Mouse (Mus musculus) gastrocnemius, postnatal 25 days (tissue): ENCODE results near the gene Ppp1r13b. TPM values are rescaled to one million over a fixed set of nuclear protein-coding genes. Genes with fewer than 3 reads are reported as not detected.
"Not testable (repeated sequence)": the region's sequence is repeated elsewhere in the genome, so short reads cannot be mapped to it uniquely, and the experiment has no call there.

Experiments
- DNase-seq: peaks from one replicate; pipeline ENCODE4 v3.0.0; 2022
- long read RNA-seq, 2 experiments: library from polyadenylated mRNA; stranded (forward); transcript quantifications; one replicate each; pipeline ENCODE4 v2.0.0; 2021
- total RNA-seq, 2 experiments: library from RNA; stranded (reverse); gene quantifications; 1 replicate in 1 of 2; 2 replicates in 1 of 2; pipeline ENCODE4 v1.2.3; 2021

Ppp1r13b gene
- total RNA-seq, result 1 to 10 TPM; 5.3 to 6.1 TPM
- long read RNA-seq, experiment 1, partial matches to known transcripts, result 3 of 36 reads
- long read RNA-seq, experiment 1, other reads (novel, unspliced or antisense), result 33 of 36 reads
- long read RNA-seq, experiment 2, full-length matches to known transcripts, result 2 of 28 reads
- long read RNA-seq, experiment 2, partial matches to known transcripts, result 4 of 28 reads
- long read RNA-seq, experiment 2, other reads (novel, unspliced or antisense), result 22 of 28 reads

- peak; percentile 91 for DNase-seq
These were observed at the start of gene Ppp1r13b for GRCm38 (mm10) chr12:111907970-111908681. Gene Ppp1r13b (minus strand): TSS chr12:111908110.

- no peak for DNase-seq
These were observed 48.3 kb upstream of the Ppp1r13b start for GRCm38 (mm10) chr12:111956173-111956572.

- no peak for DNase-seq
These were observed 43.8 kb upstream of the Ppp1r13b start for GRCm38 (mm10) chr12:111951701-111952100.

GRCm38 (mm10) chr12:111950486-111950885 lies 42.6 kb upstream of the Ppp1r13b start:
- no peak for DNase-seq

GRCm38 (mm10) chr12:111946716-111947115 lies 38.8 kb upstream of the Ppp1r13b start:
- DNase-seq, result peak; percentile 59

GRCm38 (mm10) chr12:111945765-111946655 lies 38.1 kb upstream of the Ppp1r13b start:
- not testable (repeated sequence) for DNase-seq

GRCm38 (mm10) chr12:111945115-111945514 lies 37.2 kb upstream of the Ppp1r13b start:
- peak; percentile 41 for DNase-seq

- not testable (repeated sequence) for DNase-seq
These were observed 36.4 kb upstream of the Ppp1r13b start for GRCm38 (mm10) chr12:111944065-111944987.

GRCm38 (mm10) chr12:111943421-111944064 lies 35.6 kb upstream of the Ppp1r13b start:
- no peak for DNase-seq

- DNase-seq, result no peak
These were observed 30.8 kb upstream of the Ppp1r13b start for GRCm38 (mm10) chr12:111938623-111939177.

- DNase-seq, result no peak
These were observed 29.0 kb upstream of the Ppp1r13b start for GRCm38 (mm10) chr12:111936706-111937550.

GRCm38 (mm10) chr12:111933971-111934370 lies 26.1 kb upstream of the Ppp1r13b start:
- no peak for DNase-seq

GRCm38 (mm10) chr12:111933032-111933704 lies 25.3 kb upstream of the Ppp1r13b start:
- peak; percentile 39 for DNase-seq

- no peak for DNase-seq
These were observed 24.6 kb upstream of the Ppp1r13b start for GRCm38 (mm10) chr12:111932513-111932912.

- no peak for DNase-seq
These were observed 23.6 kb upstream of the Ppp1r13b start for GRCm38 (mm10) chr12:111931411-111932025.

GRCm38 (mm10) chr12:111928411-111928966 lies 20.6 kb upstream of the Ppp1r13b start:
- no peak for DNase-seq

- no peak for DNase-seq
These were observed 19.4 kb upstream of the Ppp1r13b start for GRCm38 (mm10) chr12:111927338-111927737.

GRCm38 (mm10) chr12:111923117-111923516 lies 15.2 kb upstream of the Ppp1r13b start:
- DNase-seq, result no peak
